Mouse (Mus musculus): ENCODE measurements around the gene Pakap. TPM values are rescaled to one million over a fixed set of nuclear protein-coding genes. Genes with fewer than 3 reads are reported as not detected.

The Pakap gene
- polyA plus RNA-seq, 1 experiment, result 0.78 TPM

GRCm38 (mm10) chr4:57942892-57943291, 374.9 kb downstream of the Pakap start:
- no peak for DNase-seq
- H3K4me1 ChIP-seq (ENCODE audit: control insufficient read depth, insufficient read depth, low read length), result peaks cover 10% of the 10 kb centered on the region; the same call in 1 of the 2 replicates
- TF ChIP-seq CTCF (conservative IDR thresholded peaks at IDR 0.05; ENCODE audit: insufficient read depth, insufficient read length, low read depth, low read length), result no peak
- no peak for TF ChIP-seq POLR2A (IDR thresholded peaks at IDR 0.05; ENCODE audit: low read depth, low read length)
- no peaks in the 10 kb centered on the region for H3K27me3 ChIP-seq (replicated peaks; ENCODE audit: control insufficient read depth, insufficient read depth, low read length)
- peaks cover 5% of the 10 kb centered on the region for H3K36me3 ChIP-seq (ENCODE audit: control insufficient read depth, insufficient read depth, low read length)
- H3K27ac ChIP-seq (ENCODE audit: insufficient read depth, low read depth, low read length), result no peak overlapping the region
- H3K4me3 ChIP-seq (ENCODE audit: insufficient read depth, low read depth, low read length), result no peak overlapping the region
- WGBS, result 86% methylated on average over 2 of the region's 2 CpGs

Other genes with a start within 250 kb of the Pakap start
- gene Palm2, start 133.9 kb upstream of the Pakap start, polyA plus RNA-seq (2012; rRNA removed), result 0.05 and 0.16 TPM in 2 replicates
- gene Akap2, start 149.5 kb downstream of the Pakap start, polyA plus RNA-seq (2012; rRNA removed), result 124 and 126 TPM in 2 replicates